Mouse (Mus musculus) G1E-ER4 (cell line): ENCODE results near the gene Thsd7b. TPM values are rescaled to one million over a fixed set of nuclear protein-coding genes. Genes with fewer than 3 reads are reported as not detected.
A peak's percentile ranks its signal among the peaks of the same experiment; 100 is the strongest.

Experiments
- GATA1 ChIP-seq: IDR thresholded peaks from one replicate; pipeline ENCODE4 v1.8.0; 2012; ENCODE audit warnings: low read length, inconsistent platforms
- polyA plus RNA-seq: library from polyadenylated mRNA; stranded (reverse); fragments of >175 nt; gene quantifications from 2 replicates; pipeline ENCODE4 v1.2.3, GENCODE M21; 2012

The Thsd7b gene
- polyA plus RNA-seq, 1 experiment = not detected

DNA sequence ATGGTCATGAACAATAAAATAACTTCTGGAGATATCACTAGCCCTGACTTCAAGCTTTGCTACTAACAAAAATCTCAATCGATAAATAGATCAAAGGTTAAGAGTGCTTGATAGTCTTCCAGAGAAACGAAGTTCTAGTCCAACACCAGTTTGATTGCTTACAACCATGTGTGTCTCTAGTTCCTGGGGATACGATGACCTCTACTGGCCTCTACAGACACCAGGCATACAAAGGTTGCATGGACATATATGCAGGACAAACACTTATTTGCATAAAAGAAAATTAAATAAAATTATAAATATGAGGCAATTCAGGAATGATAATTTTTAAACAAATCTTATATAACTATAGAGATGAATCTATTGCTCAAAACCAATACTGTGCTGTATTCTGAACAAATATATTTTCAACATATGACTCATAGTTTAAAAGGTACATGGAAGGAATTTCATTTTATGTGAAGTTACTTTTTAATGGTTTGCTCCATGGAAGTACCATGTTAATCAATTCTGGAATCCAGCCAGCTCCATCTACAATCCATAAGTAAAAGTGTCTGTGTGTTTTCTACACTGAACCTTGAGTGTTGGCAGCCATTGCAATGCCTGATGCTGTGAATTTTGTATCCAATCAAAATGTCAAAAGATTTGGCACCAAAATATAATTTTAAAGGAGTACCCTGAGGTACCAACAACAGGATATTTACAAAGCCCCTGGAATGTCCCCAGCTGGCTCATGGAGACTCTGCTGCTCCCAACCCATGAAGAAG is 793.3 kb downstream of the Thsd7b start:
- no peak for TF ChIP-seq GATA1

DNA sequence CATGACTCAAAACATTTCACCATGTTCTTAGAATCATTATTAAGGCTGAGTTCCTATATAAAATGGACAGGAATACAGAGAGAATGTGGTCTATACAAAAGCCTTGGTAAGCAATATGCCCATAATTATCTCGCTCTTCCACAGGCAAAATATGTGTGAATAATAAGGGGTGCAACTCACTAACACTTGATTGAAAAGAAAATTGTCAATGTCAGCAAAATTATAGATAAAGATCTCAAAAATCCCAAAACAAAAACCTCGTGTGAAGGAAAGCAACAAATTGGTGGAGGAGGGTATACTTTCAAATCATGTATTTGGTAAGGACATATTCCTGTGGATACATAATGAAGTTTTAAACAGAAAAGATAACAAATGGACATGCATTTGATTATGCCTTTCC is 810.7 kb downstream of the Thsd7b start:
- TF ChIP-seq GATA1 = no peak

DNA sequence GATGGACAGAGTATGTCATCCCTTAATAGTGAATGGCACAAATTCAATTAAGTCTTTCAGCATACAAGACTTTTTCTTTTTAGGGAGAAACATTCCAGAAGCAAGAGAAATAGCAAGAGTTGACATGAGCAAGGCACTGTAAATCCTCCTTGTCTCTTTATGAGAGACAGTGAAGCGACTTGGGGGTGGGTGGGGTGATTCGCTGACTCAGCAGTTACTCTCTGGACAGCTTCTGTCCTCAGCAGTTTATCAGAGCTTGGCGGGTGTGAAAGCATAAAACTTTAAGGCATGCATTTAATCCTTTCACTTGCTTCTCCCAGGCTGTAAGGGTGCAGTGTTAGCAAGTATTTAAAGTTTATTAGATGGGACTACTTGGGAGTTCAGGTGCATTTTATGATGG is 812.1 kb downstream of the Thsd7b start:
- TF ChIP-seq GATA1 = no peak

DNA sequence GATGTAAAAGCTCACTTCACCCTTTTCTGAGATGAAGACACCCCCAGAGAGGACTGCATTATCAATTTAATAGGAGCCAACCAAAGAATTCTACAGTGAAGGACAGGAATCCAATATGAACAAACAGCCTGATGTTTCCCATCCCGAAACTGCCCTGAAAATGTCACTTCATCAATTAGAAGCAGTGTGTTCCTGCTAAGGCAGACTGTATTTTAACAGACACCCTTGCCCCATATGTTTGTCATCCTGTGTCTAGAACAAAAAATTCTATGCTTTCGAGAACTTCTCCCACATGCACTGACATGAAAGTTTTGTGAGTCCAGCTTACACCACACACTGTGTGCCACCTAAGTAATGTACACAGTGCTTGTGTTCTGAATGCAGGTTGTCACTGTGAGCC is 812.8 kb downstream of the Thsd7b start:
- no peak for TF ChIP-seq GATA1

DNA sequence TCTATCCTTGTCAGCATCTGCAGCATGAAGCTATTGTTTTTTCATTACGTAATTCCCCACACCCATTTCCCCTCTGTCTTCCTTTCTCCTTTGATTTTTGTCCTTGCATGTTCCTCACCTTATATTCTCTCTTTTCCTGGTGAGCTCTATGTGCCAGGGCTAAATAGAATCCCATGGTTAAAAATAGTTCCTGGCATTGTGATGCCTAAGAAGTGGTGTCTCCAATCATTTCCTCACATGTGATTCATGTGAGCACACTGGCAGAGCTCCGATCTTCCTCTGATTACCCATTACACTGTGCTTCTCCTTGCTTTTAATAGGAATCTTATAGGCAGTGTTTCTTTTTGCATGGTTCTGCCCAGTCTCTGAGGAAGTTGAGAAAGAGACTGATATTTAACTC is 826.1 kb downstream of the Thsd7b start:
- no peak for TF ChIP-seq GATA1

DNA sequence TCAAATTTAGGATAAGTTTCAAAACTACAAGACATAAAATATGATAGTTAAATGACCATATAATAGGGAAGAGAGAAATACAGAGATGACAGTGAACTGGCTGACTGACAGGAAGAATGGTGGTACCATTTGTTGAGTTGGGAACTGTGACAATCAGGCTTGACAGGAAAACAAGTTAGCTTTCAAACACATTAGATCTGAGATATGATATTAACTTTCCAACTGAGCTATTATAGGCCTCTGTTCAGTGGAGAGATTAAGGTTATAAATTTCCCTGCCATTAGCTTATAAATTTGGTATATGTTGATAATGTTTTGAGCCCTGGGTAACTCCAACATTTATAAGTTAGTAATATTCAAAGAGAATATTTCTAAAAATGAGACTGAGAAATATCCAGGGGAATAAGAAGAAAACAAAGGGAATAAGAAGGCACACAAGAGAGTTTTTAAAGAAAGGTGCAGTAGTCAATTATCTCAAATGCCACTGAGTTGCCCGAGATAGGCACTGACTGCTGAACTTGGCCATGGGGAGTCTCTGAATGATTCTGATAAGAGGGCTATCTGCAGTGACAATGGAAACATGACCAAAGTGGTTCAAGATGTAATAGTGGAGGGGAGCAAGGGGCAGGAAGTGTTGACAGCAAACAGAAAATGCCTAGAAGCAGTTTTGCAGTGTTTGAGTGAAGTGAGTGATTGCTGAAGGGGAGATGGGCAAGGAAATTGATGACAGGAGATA is 839.6 kb downstream of the Thsd7b start:
- TF ChIP-seq GATA1 = peak; percentile 97

DNA sequence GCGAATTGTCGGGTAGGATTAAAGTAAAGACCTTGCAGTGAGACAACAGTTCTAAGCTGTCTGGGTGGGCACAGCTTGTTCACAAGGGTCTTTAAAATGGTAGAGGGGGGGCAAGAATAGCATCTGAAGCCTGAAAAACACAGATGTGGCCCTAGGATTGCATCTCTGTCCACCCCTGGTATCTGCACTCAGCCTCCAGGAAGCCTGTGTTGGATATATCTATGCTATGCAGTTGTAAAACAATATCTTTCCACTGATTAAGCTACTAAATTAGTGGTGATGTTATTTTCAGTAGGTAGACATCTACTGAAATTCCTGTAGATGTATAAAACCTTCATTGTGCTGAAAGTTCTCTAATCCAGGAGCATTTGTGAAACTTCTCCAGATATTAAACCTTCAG is 840.4 kb downstream of the Thsd7b start:
- TF ChIP-seq GATA1 = no peak

DNA sequence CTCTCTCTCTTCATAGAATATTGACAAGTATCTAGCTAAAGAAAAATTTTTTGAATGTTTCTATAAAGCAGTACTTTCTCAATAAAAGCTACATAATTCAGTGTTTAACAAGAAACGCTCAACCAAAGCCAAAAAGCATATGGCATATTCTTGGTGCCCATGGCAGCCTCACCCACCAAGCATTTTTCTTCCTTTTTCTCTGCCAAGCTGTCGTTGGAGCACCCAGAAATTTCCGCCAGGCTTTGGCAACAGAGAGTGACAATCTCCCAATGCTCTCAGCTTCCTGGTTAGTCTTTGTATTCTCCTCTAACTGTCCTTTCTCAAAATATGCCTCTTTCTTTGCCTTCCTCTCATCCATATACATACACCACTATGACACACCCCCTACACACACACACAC is 857.8 kb downstream of the Thsd7b start:
- no peak for TF ChIP-seq GATA1

DNA sequence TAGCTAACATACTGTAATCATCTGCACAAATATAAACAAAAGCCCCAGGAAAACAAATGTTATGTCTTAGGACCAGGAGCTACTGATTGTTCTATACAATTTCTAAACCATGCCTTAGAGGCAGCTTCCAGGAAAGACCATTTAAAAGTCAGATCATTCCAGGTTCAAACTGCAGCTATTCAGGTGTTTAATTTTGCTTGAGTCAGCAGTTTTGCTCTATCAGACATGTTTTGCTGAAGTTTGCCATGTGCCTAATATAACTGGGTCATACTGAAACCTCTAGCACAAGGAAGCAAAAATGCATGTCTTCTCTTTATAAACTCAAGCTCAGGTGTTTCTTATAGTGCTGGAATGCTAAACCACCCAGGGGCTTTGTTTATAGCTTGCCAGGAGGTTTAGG is 893.1 kb downstream of the Thsd7b start:
- TF ChIP-seq GATA1 = no peak

DNA sequence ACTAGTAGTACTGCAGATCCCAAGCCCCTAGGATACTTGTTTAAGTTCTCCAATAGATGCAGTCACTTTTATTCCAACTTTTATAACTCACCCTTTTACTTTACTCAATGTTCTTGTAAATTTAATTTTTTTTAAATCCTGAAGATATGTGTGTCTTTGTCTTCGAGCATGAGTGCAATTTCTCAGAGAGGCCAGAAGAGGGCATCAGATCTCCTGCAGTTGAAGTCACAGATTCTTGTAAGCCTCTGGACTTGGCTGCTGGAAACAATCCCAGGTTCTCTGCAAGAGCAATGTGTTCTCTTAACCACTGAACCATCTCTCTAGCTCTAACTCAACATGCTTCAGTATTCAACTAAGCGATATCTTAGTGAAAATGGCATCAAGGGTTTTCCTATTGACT is 894.2 kb downstream of the Thsd7b start:
- TF ChIP-seq GATA1 = no peak

DNA sequence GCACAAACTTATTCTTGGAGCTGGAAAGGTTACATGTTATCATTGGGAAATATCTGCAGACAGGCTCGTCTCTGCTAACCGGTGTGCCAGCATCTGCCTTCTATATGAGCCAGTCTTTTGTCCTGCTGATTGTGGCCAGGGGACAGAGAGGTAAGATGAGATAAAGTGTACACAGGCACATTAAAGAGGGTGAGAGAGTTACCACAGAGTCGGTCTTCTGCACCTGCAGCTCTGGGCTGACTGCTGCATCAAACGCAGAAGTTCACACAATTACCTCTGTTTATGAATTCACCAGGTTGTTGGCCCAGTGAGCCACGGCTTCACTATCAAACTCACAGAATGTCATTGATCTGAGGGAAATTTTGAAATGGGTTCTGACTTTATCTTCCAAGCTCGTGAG is 896.8 kb downstream of the Thsd7b start:
- TF ChIP-seq GATA1 = no peak

DNA sequence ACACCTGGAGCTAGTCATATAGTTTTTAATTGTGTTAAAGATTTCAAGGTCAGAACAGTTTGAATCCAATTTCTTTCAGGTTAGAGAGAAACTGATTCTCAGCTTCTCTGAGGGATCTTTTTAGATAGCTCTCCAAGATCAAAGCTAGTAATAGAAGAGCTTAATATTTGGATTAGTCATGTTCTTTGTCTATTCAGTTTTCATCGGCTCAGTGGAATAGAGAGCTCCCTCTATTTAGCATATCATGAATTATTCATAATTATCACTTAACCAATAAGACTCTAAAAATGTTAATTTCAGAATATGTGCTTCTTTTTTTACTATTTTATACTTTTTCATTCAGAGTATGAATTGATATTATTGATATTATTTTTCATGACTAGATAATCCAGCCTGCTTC is 897.2 kb downstream of the Thsd7b start:
- TF ChIP-seq GATA1 = no peak

DNA sequence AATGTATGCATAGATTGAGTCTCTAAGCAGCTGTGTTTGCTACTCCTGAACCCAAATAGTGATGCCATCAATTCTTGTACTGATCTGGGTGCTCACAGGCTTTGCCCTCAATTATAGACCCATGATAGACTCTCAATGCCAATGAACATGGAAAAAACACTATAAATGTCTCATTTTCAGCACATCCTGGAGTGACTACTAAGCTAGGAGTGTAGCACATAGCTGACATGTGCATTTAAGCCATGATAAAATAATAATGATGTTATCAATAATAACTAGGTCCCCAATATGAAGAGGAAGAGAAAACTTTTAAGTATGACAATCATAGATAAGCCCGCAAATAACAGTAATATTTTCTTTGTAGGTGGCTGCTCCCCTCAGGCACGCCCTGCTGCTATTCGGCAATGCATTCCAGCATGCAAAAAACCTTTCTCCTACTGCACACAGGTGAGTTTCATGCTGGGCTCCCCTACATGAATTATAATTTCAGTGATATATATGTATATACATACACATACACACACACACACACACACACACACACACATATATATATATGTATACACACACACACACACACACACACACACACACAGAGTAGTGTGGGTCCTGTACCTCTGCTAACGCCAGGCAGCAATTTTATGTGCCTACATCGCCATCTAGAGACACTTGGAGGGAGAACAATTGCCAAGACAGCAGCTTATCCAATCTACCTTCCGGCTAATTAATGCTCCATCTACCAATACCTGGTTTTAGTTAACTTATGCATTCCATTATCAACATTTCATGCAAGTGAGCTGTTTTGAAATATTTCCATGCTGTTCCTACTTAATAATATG is 919.3 kb downstream of the Thsd7b start:
- no peak for TF ChIP-seq GATA1

DNA sequence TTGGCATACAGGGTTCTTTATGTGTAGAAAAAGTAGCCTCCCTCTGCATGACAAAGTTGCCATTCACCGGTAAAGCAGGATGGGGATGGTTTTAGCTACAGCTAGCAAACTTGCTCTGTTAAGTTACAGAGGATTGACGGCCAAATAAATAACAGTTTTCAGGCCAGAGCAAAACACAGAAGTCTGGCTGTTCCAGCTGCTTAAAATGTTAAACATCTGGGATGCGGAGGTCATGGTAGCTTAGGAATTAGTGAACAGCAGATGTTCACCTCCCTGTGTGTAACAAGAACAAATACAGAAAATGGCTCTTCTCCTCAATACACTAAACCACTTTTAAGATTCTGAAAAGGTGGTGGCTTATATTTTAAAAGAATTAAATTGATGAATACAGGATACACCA is 944.3 kb downstream of the Thsd7b start:
- TF ChIP-seq GATA1 = no peak

DNA sequence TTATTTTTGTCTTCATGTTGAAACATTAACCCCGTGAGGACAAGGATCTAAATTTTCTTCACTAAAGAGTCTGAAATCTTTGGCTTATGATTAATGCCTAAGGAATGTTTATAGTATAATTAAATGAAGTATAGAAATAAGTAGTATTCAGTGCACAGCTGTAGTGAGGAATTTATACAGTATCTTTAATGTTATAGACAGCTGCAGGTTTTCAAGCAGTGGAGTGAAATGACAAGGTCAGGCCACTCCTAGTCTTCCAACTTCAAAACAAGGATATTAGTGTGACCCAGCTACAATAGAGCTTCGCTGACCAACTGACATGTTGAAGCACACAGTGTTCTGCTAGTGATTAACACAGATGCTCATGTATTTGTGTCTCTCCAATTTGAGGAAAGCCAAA is 949.8 kb downstream of the Thsd7b start:
- TF ChIP-seq GATA1 = no peak

DNA sequence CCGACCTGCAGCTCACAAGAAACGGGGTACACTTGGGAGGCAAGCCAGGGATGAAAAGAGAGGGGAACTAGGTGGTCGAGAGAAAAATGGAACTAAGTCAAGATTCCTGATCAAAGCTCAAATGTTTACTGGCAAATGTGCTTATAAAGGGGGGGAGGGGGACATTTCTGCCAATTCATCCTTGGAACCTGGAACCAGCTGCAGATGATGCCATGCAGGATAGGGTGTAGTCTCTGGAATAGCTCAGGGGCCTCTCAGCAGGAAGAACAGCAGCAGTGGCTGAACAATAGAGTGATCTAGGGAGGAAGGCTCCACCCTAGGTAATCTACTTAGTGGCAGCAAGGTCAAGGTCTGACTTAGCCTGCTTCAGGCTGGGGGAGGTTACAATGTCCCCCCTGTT is 972.5 kb downstream of the Thsd7b start:
- no peak for TF ChIP-seq GATA1
